Mouse (Mus musculus) CD8-positive naive resting alpha-beta T cell, adult 57 days (primary cell): Measurements from ENCODE around the gene Utrn. TPM values are rescaled to one million over a fixed set of nuclear protein-coding genes. Genes with fewer than 3 reads are reported as not detected.

Source experiments
- total RNA-seq: library from RNA; stranded (reverse); gene quantifications from one replicate; pipeline ENCODE4 v1.2.4, GENCODE M21; 2023

The Utrn gene
- total RNA-seq = 425 TPM

GRCm38 (mm10) chr10:12869029-12869671 lies at the start of gene Utrn:
TSS of gene Utrn (minus strand) at chr10:12869365.

Other genes starting within 250 kb of the Utrn start
- 3.1 TPM for gene Stx11, start 94.9 kb upstream of the Utrn start, total RNA-seq
- gene Sf3b5, start 136.0 kb upstream of the Utrn start, total RNA-seq = 8.0 TPM
- 0.24 TPM for gene Plagl1, start 191.1 kb upstream of the Utrn start, total RNA-seq